Mouse (Mus musculus): ENCODE data around the gene Pm20d1. TPM values are rescaled to one million over a fixed set of nuclear protein-coding genes. Genes with fewer than 3 reads are reported as not detected.

The Pm20d1 gene
- polyA plus RNA-seq, 1 experiment, result 0.35 TPM

DNA sequence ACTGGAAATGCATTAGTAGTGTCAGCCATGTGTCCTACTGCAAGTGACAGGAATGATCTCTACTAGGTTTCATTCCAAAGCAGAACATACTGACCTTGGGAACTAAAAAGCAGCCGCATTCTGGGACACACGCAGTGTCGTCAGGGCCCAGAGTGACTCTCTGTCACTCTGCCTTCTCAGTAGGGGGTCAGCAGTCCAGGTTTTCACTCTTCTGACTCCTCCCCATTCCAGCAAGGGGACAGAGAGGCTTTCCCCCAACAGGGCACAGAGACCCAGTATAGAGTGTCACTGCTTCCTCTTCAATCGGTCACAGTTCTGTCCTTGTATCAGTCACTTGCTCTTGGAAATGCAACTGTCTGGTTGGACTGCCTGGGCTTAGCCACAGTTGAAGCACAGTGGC, 45.0 kb downstream of the Pm20d1 start:
- no peak overlapping the region for H3K27ac ChIP-seq (ENCODE audit: control insufficient read depth, insufficient read depth, low read depth, low read length, poor library complexity)
- WGBS, result 93% methylated on average over 4 of the region's 4 CpGs
- TF ChIP-seq POLR2A (IDR thresholded peaks at IDR 0.05; ENCODE audit: borderline replicate concordance, control insufficient read depth, low read depth, low read length) (no peak), CTCF (IDR thresholded peaks at IDR 0.05; ENCODE audit: control insufficient read depth, insufficient read depth, low read length) (no peak)

GRCm38 (mm10) chr1:131843758-131844157, 46.6 kb downstream of the Pm20d1 start:
- H3K4me3 ChIP-seq (replicated peaks; ENCODE audit: control insufficient read depth, low read depth, low read length), result no peak overlapping the region
- no peaks in the 10 kb centered on the region for H3K4me1 ChIP-seq (ENCODE audit: control insufficient read depth, insufficient read depth, low read length)
- WGBS, result 88% methylated on average over 10 of the region's 10 CpGs
- H3K27ac ChIP-seq (ENCODE audit: control insufficient read depth, insufficient read depth, low read depth, low read length, poor library complexity), result no peak overlapping the region
- TF ChIP-seq CTCF (IDR thresholded peaks at IDR 0.05; ENCODE audit: control insufficient read depth, insufficient read depth, low read length) (no peak), POLR2A (IDR thresholded peaks at IDR 0.05; ENCODE audit: borderline replicate concordance, control insufficient read depth, low read depth, low read length) (no peak)

More for the DNA sequence above, 45.0 kb downstream of the Pm20d1 start:
- H3K4me3 ChIP-seq (replicated peaks; ENCODE audit: control insufficient read depth, low read depth, low read length), result no peak overlapping the region
- H3K4me1 ChIP-seq (ENCODE audit: control insufficient read depth, insufficient read depth, low read length), result no peaks in the 10 kb centered on the region

GRCm38 (mm10) chr1:131844883-131845282, 47.7 kb downstream of the Pm20d1 start:
- Histone ChIP-seq H3K4me3 (replicated peaks; ENCODE audit: control insufficient read depth, low read depth, low read length) (no peak overlapping the region), H3K27ac (ENCODE audit: control insufficient read depth, insufficient read depth, low read depth, low read length, poor library complexity) (no peak overlapping the region), H3K4me1 (ENCODE audit: control insufficient read depth, insufficient read depth, low read length) (no peaks in the 10 kb centered on the region)
- TF ChIP-seq CTCF (IDR thresholded peaks at IDR 0.05; ENCODE audit: control insufficient read depth, insufficient read depth, low read length), result no peak
- TF ChIP-seq POLR2A (IDR thresholded peaks at IDR 0.05; ENCODE audit: borderline replicate concordance, control insufficient read depth, low read depth, low read length), result no peak
- WGBS, result 81% methylated on average over 8 of the region's 8 CpGs

DNA sequence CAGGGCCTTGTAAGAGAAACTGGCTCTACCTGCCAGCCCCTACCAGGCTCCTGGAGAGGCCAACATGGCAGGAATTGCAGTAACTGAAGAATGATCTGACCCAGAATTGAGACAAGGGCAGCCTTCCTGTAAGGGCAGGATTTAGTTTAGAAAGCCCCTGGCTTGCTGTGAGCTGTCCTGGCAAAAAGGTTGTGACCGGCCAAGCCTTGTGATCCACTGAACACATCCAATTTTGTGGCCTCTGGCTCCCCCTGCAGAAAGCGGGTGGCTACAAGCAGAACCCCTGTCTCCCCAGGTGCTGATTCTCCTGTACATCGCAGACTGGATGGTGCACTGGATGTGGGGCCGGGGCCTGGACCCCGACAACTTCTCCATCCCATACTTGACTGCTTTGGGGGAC, 49.1 kb downstream of the Pm20d1 start:
- H3K27ac ChIP-seq (ENCODE audit: control insufficient read depth, insufficient read depth, low read depth, low read length, poor library complexity), result no peak overlapping the region
- H3K4me3 ChIP-seq (replicated peaks; ENCODE audit: control insufficient read depth, low read depth, low read length), result no peak overlapping the region
- WGBS, result 77% methylated on average over 5 of the region's 5 CpGs
- no peaks in the 10 kb centered on the region for H3K4me1 ChIP-seq (ENCODE audit: control insufficient read depth, insufficient read depth, low read length)
- TF ChIP-seq CTCF (IDR thresholded peaks at IDR 0.05; ENCODE audit: control insufficient read depth, insufficient read depth, low read length) (peak; percentile 60), POLR2A (IDR thresholded peaks at IDR 0.05; ENCODE audit: borderline replicate concordance, control insufficient read depth, low read depth, low read length) (no peak)

DNA sequence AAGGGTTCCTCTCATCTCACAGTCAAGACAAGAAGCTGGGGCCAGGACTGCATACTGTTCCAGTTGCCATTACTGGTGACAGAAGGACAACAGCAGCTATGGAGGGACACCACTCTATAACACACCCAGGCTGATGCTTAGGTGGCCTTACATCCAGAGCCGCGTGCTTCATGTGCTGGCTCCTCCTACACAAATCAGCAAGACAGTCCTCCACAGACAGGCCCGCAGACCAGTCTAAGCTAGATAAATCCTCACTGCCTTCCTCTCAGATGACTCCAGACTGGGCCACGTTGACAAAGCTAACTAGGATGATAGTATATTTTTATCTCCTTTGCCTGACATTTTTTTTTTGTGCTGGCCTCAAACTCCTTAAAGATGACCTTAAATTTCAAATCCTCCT, 64.6 kb downstream of the Pm20d1 start:
- 65% methylated on average over 4 of the region's 4 CpGs for WGBS
- no peaks in the 10 kb centered on the region; the same call in 1 of the 2 replicates for H3K4me1 ChIP-seq (ENCODE audit: control insufficient read depth, insufficient read depth, low read length)
- no peak overlapping the region for H3K4me3 ChIP-seq (replicated peaks; ENCODE audit: control insufficient read depth, low read depth, low read length)
- no peak overlapping the region for H3K27ac ChIP-seq (ENCODE audit: control insufficient read depth, insufficient read depth, low read depth, low read length, poor library complexity)
- no peak for TF ChIP-seq POLR2A (IDR thresholded peaks at IDR 0.05; ENCODE audit: borderline replicate concordance, control insufficient read depth, low read depth, low read length)
- TF ChIP-seq CTCF (IDR thresholded peaks at IDR 0.05; ENCODE audit: control insufficient read depth, insufficient read depth, low read length), result no peak

GRCm38 (mm10) chr1:131865596-131865995, 68.4 kb downstream of the Pm20d1 start:
- TF ChIP-seq POLR2A (IDR thresholded peaks at IDR 0.05; ENCODE audit: borderline replicate concordance, control insufficient read depth, low read depth, low read length) (no peak), CTCF (IDR thresholded peaks at IDR 0.05; ENCODE audit: control insufficient read depth, insufficient read depth, low read length) (no peak)
- no peak overlapping the region for H3K4me3 ChIP-seq (replicated peaks; ENCODE audit: control insufficient read depth, low read depth, low read length)
- 85% methylated on average over 5 of the region's 5 CpGs for WGBS

GRCm38 (mm10) chr1:131866304-131866999, 69.3 kb downstream of the Pm20d1 start:
- Histone ChIP-seq H3K4me1 (ENCODE audit: control insufficient read depth, insufficient read depth, low read length) (peaks cover 2% of the 10 kb centered on the region), H3K27ac (ENCODE audit: control insufficient read depth, insufficient read depth, low read depth, low read length, poor library complexity) (no peak overlapping the region), H3K4me3 (replicated peaks; ENCODE audit: control insufficient read depth, low read depth, low read length) (peak overlapping the region; percentile 33)
- WGBS, result 27% methylated on average over 6 of the region's 6 CpGs
- TF ChIP-seq POLR2A (IDR thresholded peaks at IDR 0.05; ENCODE audit: borderline replicate concordance, control insufficient read depth, low read depth, low read length) (no peak), CTCF (IDR thresholded peaks at IDR 0.05; ENCODE audit: control insufficient read depth, insufficient read depth, low read length) (no peak)

More at GRCm38 (mm10) chr1:131865596-131865995, 68.4 kb downstream of the Pm20d1 start:
- no peak overlapping the region for H3K27ac ChIP-seq (ENCODE audit: control insufficient read depth, insufficient read depth, low read depth, low read length, poor library complexity)
- H3K4me1 ChIP-seq (ENCODE audit: control insufficient read depth, insufficient read depth, low read length), result peaks cover 2% of the 10 kb centered on the region

DNA sequence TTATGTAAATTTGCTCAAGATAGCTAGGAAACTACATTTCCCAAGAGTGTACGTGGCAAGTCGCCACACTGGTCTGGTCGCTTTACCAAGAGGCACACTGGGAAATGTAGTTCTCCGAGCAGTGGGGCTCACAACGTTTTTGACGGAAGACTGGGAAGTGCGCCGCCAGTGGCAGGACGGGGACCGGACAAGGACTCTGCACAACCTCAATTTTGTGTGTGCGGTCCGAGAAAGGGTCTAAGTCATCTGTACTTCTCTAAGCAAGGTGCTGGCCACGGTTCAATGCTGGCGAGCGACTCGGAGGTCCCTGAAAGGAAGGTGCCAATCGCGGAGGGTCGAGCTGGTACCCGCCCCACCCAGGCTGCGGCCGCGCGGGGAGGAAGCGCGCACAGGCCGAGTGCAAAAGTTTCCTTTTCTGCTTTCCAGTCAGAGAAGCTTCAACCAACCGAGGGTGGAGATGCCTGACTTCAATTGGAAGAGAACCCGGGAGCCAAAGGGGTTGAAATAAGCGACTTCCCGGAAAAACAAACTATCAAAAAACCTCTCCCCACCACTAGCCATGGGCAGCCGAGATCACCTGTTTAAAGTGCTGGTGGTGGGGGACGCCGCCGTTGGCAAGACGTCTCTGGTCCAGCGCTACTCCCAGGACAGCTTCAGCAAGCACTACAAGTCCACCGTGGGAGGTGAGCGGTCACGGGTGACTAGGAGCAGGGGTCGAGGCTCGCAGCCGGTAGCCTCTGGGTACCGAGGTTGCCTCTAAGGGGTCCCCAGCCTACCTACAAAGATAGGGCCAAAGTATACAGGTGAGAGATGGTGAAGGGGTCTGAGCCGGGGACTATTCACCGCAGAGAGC, 70.1 kb downstream of the Pm20d1 start, which contains the start of gene Rab29:
TSS of gene Rab29 (plus strand) at position 132 of the 853 bp plus-strand sequence.
- Histone ChIP-seq H3K27ac (ENCODE audit: control insufficient read depth, insufficient read depth, low read depth, low read length, poor library complexity) (peak within 1 kb of the TSS; percentile 68), H3K4me1 (ENCODE audit: control insufficient read depth, insufficient read depth, low read length) (peaks cover 2% of the 10 kb centered on the region), H3K4me3 (replicated peaks; ENCODE audit: control insufficient read depth, low read depth, low read length) (peak within 1 kb of the TSS; percentile 71)
- WGBS, result under 1% methylated on average over 46 of the region's 46 CpGs
- TF ChIP-seq CTCF (IDR thresholded peaks at IDR 0.05; ENCODE audit: control insufficient read depth, insufficient read depth, low read length) (peak; percentile 85), POLR2A (IDR thresholded peaks at IDR 0.05; ENCODE audit: borderline replicate concordance, control insufficient read depth, low read depth, low read length) (peak; percentile 49; the same call in 1 of the 2 replicates)
